Mouse (Mus musculus) adrenal gland, postnatal 25 days (tissue): Measurements from ENCODE around the gene 4930519P11Rik. TPM values are rescaled to one million over a fixed set of nuclear protein-coding genes. Genes with fewer than 3 reads are reported as not detected.

Experiments
- DNase-seq: peaks from one replicate; pipeline ENCODE4 v3.0.0; 2021; ENCODE audit warnings: mixed read lengths
- total RNA-seq: library from RNA; stranded (reverse); gene quantifications from 2 replicates; pipeline ENCODE4 v1.2.3, GENCODE M21; 2021

4930519P11Rik gene
- total RNA-seq, 1 experiment from 2014 or later, result 1.2 TPM

GRCm38 (mm10) chr2:154632203-154632780 lies 19.1 kb upstream of the 4930519P11Rik start:
- no peak for DNase-seq

- DNase-seq, result no peak
Measured at GRCm38 (mm10) chr2:154630531-154630930, 17.3 kb upstream of the 4930519P11Rik start.

GRCm38 (mm10) chr2:154624137-154624536 lies 10.9 kb upstream of the 4930519P11Rik start:
- DNase-seq, result no peak

- no peak for DNase-seq
Measured at GRCm38 (mm10) chr2:154621684-154622083, 8.4 kb upstream of the 4930519P11Rik start.

GRCm38 (mm10) chr2:154617061-154617460 lies 3.8 kb upstream of the 4930519P11Rik start:
- no peak for DNase-seq

GRCm38 (mm10) chr2:154615674-154616073 lies 2.4 kb upstream of the 4930519P11Rik start:
- no peak for DNase-seq

GRCm38 (mm10) chr2:154614841-154615576 lies 1.8 kb upstream of the 4930519P11Rik start:
- no peak for DNase-seq

- DNase-seq, result no peak
Measured at GRCm38 (mm10) chr2:154609050-154609767, 4.0 kb downstream of the 4930519P11Rik start.

GRCm38 (mm10) chr2:154606965-154607364 lies 6.3 kb downstream of the 4930519P11Rik start:
- no peak for DNase-seq

- no peak for DNase-seq
Measured at GRCm38 (mm10) chr2:154604156-154604555, 9.1 kb downstream of the 4930519P11Rik start.

GRCm38 (mm10) chr2:154603638-154604153 lies 9.5 kb downstream of the 4930519P11Rik start, which contains the start of gene Pxmp4:
Gene Pxmp4, minus strand, starts transcription at chr2:154603708.
- DNase-seq, result peak; percentile 96

GRCm38 (mm10) chr2:154603007-154603637 lies 10.1 kb downstream of the 4930519P11Rik start:
- no peak for DNase-seq

GRCm38 (mm10) chr2:154601324-154601723 lies 11.9 kb downstream of the 4930519P11Rik start:
- no peak for DNase-seq

- DNase-seq, result no peak
Measured at GRCm38 (mm10) chr2:154600586-154600985, 12.7 kb downstream of the 4930519P11Rik start.

GRCm38 (mm10) chr2:154597399-154597798 lies 15.8 kb downstream of the 4930519P11Rik start:
- DNase-seq, result no peak

- peak; percentile 27 for DNase-seq
Measured at GRCm38 (mm10) chr2:154595775-154596174, 17.5 kb downstream of the 4930519P11Rik start.

- peak; percentile 18 for DNase-seq
Measured at GRCm38 (mm10) chr2:154593025-154593424, 20.2 kb downstream of the 4930519P11Rik start.

- no peak for DNase-seq
Measured at GRCm38 (mm10) chr2:154591239-154591638, 22.0 kb downstream of the 4930519P11Rik start.

GRCm38 (mm10) chr2:154589051-154589450 lies 24.2 kb downstream of the 4930519P11Rik start:
- no peak for DNase-seq

GRCm38 (mm10) chr2:154586405-154586804 lies 26.8 kb downstream of the 4930519P11Rik start:
- peak; percentile 48 for DNase-seq

GRCm38 (mm10) chr2:154584931-154585601 lies 28.2 kb downstream of the 4930519P11Rik start:
- DNase-seq, result no peak
